Mouse (Mus musculus) telencephalon, adult 2 months (tissue): ENCODE measurements around the gene 4933406M09Rik.
A peak's percentile ranks its signal among the peaks of the same experiment; 100 is the strongest.

Experiments
- DNase-seq: peaks from one replicate; pipeline ENCODE4 v3.0.0-alpha.2; 2011; ENCODE audit warnings: low read depth, low spot score

Gene 4933406M09Rik

DNA sequence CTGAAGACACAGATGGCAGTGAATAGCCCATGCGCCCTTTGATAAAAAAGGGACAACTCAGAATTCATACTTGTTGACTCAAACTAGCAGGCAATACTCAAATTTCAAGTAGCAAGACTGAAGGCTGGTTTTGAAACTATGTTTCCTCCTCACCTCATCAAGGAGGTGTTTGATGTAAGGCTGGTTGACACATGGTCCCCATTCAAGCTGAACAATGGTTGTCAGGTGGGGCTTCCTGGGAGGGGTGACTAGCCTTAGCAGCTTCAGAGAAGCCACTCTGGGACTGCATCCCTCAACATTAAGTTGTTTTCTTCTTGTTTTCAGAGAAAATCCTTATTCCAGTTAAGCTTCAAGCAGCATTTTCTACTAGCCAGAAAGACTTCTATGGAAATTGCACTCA lies at the start of gene 4933406M09Rik:
4933406M09Rik (plus strand) TSS at position 275 of the 400 bp plus-strand sequence.
- no peak for DNase-seq

DNA sequence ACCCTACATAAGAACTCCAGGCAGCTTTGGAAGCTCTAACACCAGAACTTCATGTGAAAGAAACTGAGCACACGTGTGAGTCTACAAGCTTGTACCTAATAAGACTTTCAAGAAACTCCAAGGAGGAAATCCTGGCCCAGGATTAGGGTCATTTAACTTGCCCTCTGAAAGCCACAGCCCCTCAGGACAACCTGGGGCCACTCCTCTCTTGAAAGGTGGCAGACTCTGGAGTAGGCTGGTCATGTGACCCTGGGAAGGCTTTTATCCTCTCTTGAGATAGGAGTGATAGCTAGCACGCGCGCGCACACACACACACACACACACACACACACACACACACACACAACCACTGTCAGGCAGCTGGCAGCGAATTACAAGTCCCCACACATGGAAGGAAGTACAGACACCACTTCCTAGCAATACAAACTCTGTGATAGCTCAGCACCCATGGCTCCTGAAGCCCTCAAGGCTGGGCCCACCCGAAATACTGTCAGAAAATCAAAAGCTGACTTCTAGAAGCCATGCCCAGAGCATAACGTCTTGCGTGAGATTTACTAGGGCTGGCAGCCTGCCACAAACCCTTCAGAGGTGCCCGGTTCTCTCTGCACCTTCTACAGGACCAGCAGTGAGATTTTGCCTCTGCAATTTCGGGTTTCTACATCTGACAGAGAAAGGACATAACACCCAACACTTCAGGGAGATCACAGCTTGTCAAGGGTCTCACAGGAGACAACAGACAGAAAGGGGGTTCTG lies 48.6 kb upstream of the 4933406M09Rik start:
- DNase-seq: no peak

DNA sequence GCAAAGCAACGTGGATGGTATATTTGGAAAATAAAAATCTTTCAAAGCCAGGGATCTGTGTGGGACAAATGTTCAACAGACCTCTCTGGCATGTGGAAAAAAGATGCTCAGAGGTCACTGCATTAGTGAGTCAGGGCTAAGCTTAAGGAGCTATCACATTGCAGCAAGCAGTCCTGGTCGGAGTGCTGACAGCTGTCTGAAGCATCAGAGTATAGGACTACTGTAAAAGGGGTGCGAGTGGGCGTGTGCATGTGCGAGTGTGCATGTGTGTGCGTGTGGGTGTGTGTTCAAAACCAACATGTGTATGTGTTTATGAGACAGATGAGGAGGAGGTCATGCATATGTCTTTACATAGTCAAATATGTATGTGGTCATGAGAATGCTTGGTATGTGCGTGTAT lies 46.6 kb upstream of the 4933406M09Rik start:
- no peak for DNase-seq

- no peak for DNase-seq
These were observed 45.8 kb upstream of the 4933406M09Rik start for GRCm38 (mm10) chr1:134339757-134340619.

DNA sequence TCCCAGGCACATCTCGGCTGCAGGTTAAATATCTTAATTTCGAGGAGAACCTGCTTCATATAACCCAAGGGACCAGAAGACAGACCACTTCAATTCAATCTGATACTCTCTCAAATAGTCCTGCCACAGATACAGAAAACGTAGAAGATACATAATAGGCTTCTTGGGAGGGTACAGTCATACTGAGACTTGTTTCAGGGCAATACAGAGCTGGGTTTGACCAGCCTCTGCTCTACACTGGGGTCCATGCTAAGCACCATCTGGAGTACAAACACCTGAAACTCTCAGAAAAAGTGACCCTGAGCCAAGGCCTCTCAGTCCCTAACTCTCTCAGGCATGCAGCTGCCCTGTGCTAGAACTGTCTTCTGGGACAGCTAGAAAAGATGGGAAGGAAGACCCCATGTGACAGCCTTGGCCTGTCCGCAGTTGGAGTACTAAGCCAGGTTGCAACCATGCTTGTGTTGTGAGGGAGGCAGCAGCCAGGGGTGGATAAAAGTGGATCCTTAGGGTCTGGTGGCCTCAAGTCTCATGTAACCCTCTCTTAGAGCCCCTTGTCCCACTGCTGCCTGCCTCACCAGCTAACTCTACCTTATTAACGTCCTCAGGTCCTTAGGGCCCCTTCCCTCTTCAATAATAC lies 44.0 kb upstream of the 4933406M09Rik start:
- DNase-seq: no peak

GRCm38 (mm10) chr1:134342278-134342664 lies 43.5 kb upstream of the 4933406M09Rik start:
- DNase-seq: no peak

DNA sequence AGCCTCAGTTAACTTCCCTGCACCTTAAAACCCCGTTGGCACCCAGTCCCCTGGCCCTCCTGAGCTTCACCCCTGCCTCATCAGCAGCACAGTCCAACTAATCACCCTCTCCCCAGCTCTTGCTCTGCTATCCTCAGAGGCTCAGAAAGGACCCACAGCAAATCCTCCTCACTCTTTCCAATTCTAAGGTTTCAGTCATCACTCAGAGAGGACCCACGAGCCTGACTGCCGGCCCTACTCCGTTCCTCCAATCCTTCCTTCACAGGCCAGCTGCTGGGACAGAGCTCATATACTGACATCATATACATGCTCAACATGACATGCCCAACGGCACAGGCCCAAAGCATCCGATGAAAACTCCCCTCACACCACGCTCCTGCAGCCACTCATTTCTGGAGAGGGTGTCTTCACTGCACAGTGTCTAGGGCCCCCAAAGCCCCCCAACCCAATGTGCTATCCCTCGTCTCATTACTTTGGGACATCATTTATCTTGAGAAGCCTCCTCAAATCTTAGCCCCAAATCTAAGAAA lies 42.9 kb upstream of the 4933406M09Rik start:
- no peak for DNase-seq

DNA sequence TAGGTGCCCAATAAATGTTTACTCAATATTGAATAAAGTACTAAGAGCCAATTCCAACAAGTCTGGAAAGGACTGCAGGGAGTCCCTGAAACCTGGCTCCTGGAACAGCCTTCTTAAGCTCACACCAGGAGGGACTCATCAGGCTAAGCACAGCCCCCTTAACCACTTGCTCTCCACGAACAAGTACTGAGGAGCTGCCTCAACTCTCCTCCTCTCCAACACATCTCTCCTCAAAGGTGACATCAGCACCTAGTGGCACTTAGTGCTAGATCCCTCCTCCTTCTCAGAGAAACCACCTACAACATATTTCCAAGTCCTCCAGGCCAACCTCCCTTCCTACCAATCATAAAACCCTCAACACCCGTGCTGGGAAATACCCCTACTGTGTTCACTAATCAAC lies 42.2 kb upstream of the 4933406M09Rik start:
- no peak for DNase-seq

- DNase-seq: peak; percentile 74
These were observed 41.5 kb upstream of the 4933406M09Rik start for GRCm38 (mm10) chr1:134344005-134344950.

DNA sequence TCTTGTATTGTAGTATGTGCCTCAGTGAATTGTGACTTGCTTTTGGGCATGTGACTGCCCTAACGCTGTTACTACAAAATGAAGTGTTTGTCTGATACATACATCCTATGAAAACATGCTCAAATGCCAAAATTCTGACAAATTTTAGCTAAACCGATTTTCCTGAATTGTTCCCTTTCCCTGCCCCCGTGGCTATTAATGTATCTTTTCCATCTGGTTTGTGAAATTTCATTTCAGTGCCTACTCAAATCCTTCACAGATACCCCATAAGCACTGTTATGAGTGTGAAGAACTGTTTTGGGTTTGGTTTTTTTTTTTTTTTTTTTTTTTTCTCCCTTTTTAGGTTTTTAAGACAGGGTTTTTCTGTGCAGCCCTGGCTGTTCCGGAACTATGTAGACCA lies 40.7 kb upstream of the 4933406M09Rik start:
- peak; percentile 86 for DNase-seq

GRCm38 (mm10) chr1:134347791-134348190 lies 37.9 kb upstream of the 4933406M09Rik start:
- no peak for DNase-seq

DNA sequence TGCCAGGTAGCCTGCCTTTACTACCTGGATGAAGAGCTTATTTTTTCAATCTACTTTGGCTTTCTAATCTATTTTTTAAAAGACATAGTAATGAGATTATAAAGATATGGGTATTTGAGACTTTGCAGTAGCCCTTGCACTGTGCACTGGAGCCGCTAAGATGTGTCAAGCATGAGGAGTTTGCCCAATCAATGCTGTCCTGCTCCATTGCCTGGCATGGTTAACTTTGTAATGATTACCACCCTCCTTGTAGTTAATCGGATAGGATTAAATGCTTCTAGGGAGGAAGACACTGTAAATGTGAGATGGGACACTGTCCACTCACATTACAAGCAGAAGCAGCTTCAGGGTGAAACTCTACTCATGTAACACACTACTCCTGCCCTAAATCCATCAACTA lies 32.4 kb upstream of the 4933406M09Rik start:
- no peak for DNase-seq

DNA sequence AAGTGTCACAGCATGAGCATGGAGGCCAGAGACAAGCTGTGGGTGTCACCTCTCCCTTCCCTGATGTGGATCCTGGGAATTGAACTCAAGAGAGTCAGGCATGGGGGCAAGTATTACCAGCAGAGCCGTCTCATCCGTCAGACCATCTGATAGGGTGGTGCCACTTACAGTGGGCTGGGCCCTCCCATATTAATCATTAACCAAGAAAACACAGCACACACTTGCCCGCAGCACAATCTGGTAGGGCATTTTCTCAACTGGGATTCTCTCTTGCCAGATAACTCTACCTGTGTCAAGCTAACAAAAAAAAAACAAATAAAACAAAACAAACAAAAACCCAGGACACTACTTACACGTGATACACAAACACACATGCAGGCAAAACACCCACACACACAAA lies 28.3 kb upstream of the 4933406M09Rik start:
- no peak for DNase-seq

DNA sequence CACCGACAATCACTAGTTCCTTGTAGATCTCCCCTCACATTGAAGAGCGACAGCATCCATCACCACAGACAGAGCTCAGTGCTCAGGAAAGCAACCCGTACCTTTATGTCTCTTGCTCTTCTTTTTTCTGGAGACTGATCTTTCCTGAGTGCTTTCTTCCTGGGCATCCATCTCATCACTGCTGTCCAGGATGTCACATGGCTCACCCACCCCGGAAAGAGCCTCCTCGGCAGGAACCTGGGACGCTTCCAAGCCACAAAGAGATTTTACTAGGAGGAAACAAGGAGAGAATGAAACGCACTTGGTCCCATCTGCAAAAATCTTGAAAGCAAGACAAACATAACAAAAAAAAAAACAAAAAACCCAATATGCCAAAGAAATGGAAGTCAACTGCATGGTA lies 25.1 kb upstream of the 4933406M09Rik start:
- DNase-seq: no peak

- DNase-seq: no peak
These were observed 24.4 kb upstream of the 4933406M09Rik start for GRCm38 (mm10) chr1:134361195-134361856.

DNA sequence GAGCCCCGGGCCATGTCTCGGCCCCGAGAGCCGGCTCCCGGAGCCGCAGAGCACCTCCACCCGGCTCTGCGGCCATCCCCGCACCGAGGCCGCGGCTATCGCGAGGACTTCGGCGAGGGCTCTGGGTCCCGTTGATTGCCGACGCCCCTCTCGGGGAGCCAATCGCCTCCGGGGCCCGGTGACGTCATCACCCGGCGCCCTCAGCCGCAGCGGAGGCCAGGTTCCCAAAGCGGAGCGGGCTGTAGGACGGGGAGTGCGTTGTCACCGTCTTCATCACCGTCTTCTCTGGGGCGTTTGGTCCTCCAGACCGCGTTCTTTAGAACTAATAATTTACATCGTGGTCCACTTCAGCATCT lies 23.9 kb upstream of the 4933406M09Rik start, which contains the start of gene Tmem183a:
Tmem183a (minus strand) TSS at position 123 of the 356 bp plus-strand sequence.
- DNase-seq: peak; percentile 90

DNA sequence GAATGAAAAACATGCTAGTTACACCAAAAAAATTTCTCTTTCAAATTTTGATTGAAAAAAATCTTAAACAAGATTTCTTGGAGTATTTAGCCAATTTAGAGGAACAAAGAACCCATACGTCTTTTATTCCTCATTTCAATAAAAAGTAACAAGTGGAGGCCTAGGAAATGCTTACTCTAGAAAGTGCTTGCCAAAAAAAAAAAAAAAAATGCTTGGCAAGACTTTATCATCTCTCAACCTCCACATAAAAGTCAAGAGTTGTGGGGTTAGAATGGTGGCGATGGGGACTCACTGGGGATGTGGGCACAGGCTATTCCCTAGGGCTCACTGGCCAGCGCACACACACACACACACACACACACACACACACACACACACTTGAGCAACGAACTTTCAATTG lies 22.5 kb upstream of the 4933406M09Rik start:
- no peak for DNase-seq

- no peak for DNase-seq
These were observed 20.2 kb upstream of the 4933406M09Rik start for GRCm38 (mm10) chr1:134365491-134365890.

- no peak for DNase-seq
These were observed 16.9 kb upstream of the 4933406M09Rik start for GRCm38 (mm10) chr1:134368777-134369337.

DNA sequence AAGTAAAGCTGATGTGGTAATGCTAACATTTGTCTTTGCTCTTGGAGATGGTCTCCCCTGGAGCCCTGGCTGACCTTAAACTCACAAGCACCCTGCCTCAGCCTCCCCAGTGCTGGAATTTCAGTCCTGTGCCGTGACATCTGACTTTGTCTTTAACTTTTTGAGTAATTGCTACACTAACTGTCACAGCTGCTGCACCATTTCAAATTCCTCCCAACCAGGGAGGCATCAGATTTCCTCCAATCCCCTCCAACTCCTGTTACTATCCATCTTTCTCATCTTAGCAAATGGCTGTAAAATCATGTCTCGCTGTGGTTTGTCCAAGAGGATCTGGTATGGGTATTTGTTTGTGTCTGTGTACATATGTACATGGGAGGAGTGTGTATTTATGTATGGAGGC lies 11.6 kb upstream of the 4933406M09Rik start:
- DNase-seq: no peak
